Mouse (Mus musculus) embryonic fibroblast, embryonic 13.5 days (primary cell): ENCODE measurements around the gene Prps1.

Source experiments
- CTCF ChIP-seq: IDR thresholded peaks from 2 replicates; pipeline ENCODE4 v1.5.1; 2011; ENCODE audit warnings: mild to moderate bottlenecking, control low read depth, low read length, moderate library complexity, borderline replicate concordance; ENCODE audit not compliant: insufficient read depth
- POLR2A ChIP-seq: IDR thresholded peaks from 2 replicates; pipeline ENCODE4 v1.6.1; 2011; ENCODE audit warnings: low read depth, mild to moderate bottlenecking, control low read depth, low read length, moderate library complexity

DNA sequence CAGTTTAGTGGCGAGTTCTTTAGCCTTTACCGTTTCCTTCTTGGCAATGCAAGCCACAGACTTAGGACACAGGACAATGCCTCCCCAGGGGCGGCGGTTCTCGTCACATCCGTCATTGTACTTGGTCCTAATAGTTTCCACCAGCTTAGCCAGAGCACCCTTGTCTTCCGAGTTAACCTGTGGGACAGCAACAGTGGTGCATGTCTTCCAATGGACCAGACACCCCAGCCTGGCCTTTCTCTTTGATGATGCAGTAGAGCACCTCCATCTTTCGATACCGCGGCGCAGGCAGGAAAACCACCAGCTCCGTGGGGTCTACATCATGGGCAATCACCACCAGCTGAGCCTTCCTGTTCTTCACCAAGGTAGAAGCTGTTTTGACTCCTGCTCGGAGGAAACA is 10.9 kb upstream of the Prps1 start:
- TF ChIP-seq POLR2A: no peak
- no peak for TF ChIP-seq CTCF
